Mouse (Mus musculus) ovary, adult 18-20 months (tissue): ENCODE data around the gene Adgre5.
A peak's percentile ranks its signal among the peaks of the same experiment; 100 is the strongest.

Experiments
- DNase-seq: peaks from one replicate; pipeline ENCODE4 v3.0.0; 2022; ENCODE audit warnings: low spot score, mixed read lengths

Adgre5 gene

DNA sequence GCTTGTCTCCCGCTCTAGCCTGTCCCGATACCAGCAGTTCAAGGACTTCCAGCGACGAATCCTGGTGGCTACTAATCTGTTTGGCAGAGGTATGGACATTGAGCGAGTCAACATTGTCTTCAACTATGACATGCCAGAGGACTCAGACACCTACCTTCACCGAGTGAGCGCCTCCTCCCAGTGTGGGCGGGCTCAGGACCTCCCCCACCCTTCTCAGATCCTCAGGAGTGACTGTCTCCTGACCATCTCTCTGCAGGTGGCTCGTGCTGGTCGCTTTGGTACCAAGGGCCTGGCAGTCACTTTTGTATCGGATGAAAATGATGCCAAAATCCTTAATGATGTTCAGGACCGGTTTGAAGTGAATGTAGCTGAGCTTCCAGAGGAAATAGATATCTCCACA lies 18.5 kb downstream of the Adgre5 start:
- DNase-seq, result no peak

DNA sequence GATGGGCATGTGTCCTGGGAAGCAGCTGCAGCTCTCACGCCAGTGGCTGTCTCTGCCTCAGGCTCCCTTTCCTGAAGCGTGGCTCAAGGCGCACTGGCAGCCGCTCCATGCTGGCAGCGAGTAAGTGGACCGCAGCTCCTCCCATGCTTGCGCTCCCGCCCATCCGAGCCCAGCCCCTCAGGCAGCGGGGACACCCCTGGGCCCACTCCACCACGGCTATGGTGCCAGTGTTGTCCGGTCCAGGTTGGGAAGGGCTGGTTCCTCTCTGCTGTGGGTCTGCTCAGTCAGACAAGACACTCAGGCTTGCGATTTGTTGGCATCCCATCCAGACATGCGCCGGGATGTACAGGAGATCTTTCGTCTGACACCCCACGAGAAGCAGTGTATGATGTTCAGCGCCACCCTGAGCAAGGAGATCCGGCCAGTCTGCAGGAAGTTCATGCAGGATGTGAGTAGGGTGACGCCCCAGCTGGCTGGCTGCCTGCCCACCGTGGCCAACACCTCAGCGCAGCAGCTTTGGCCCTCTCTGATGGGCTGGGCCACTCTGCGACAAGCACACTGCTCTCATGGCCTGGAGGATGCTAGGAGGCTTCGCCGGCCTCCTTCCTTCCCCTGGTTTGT lies 19.6 kb downstream of the Adgre5 start:
- DNase-seq, result no peak

DNA sequence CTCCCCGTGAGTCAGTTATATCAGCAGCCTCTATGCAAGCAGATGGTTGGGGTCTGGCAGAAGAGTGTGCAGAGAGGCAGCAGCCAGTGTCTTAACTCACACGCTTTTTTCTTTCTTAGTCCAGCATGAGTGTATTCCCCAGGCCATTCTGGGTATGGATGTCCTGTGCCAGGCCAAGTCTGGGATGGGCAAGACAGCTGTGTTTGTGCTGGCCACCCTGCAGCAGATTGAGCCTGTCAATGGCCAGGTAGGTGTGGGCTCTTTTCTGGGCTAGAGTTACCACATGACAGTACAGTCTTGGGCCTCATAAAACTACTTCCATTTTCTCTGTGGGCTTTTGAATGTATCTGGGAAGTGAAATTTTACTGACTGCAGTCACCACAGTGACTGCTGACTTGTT lies 21.4 kb downstream of the Adgre5 start:
- DNase-seq, result no peak

DNA sequence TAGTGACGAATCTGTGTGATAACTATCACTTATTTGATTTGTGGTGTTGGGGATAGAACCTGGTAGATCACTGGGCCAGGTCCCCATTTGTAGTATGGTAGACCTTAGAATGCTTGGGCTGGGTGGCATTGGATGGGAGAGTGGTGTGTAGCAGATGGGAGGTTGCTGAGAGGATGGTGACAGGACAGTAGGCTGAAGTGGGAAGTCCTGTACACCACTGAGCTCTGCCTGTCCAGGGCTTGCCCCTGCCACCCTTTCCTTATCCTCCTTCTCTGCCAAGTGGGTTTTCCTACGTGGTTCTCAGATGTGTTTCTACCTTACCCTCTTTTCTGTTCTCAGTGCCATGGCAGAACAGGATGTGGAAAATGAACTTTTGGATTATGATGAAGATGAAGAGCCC lies 22.1 kb downstream of the Adgre5 start:
- DNase-seq, result no peak

DNA sequence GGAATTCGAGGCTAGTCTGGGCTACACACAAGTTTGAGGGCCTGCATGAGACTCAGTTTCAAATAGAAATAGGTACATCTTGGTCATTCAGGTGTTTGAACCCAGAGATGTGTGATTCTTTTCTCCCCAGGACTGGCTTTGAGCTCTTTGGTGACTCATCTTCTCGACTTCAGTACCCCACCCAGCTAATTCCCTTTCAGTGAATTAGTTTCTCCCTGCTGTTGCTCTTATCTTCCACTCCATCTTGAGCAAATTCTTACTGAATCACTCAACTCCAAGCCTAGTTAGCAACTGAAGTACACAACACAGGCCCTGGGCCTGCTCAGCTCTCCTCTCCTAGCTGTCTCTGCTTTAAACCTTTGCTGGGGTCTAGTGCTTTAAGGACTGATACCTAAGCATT lies 24.6 kb downstream of the Adgre5 start:
- no peak for DNase-seq

DNA sequence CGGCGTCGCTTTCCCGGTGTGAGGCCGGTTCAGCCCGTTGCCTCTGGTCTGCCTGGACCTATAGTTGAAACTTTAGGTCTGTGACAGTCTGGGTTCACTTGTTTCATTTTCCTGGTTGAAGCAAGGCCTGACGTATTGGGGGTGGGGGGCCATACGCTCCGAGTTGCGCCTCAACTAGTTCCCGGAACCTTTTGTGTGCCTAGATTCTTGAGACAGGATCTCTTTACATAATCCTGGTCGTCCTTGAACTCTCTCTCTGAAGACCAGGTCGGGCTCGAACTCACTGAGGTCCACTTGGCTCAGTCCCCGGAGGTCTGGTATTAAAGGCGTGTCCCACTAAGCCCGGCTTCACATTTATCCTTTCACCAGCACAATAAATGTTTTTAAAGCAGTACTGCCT lies 25.4 kb downstream of the Adgre5 start:
- no peak for DNase-seq

DNA sequence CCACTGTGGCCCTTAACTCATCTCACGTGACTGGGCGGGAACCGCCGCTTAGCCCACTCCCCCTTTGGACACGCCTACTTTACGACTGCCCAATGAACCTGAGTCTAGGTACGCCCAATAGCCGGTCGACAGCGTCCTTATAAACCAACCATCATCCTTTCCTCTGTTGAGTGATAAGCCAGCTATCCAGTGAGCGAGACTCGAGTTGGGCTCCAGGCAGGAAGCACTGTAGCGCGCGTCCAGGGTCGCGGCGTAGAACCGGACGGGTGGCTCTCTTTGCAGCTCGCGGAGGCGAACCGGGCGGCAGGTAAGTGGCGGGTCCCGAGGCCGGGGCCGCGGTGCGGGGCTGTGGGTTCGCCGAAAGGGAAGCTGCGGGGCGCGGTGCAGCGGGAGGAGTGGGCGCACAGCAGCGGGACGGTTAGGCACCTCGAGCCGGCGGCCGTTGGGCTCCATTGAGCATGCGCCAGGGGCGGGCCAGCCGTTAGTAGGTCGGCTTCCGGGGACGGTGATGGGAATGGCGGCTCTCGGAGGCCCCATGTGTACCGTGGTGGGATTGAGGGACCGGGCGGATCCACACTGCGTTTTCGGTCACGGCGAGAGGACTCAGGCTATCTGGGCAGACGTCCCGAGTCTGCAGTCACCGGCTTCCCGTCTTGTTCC lies 26.0 kb downstream of the Adgre5 start, which contains the start of gene Ddx39:
Gene Ddx39 (plus strand): TSS at position 147 of the 660 bp plus-strand sequence.
- peak; percentile 96 for DNase-seq

DNA sequence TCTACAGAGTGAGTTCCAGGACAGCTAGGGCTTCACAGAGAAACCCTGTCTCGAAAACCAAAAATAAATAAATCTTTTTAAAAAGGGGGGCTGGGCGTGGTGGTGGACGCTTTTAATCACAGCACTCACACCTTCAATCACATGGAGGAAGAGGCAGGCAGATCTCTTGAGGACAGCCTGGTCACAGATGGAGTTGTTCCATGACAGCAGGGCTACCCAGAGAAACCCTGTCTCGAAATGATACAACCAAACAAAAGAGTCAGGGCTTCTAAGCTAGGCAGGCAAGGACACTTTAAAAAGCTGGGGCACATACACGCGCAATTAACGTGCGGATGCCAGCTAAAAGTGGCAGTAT lies 26.5 kb downstream of the Adgre5 start:
- DNase-seq, result no peak

DNA sequence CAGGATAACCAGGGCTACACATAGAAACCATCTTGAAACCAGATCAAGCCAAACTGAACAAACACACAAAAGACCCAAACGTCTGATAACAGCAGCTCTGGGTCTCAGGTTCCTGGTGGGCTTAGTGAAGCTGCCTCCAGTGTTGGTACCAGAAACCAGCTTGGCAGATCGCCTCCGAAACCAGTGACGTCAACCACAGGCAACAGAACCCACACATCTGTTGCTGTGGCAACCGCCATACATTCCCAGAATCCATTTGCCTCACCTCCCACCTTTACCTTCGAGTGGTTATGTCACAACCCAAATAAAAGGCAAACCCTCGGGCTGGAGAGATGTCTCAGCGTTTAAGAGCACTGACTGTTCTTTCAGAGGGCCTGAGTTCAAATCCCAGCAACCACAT lies 33.6 kb downstream of the Adgre5 start:
- DNase-seq, result no peak

DNA sequence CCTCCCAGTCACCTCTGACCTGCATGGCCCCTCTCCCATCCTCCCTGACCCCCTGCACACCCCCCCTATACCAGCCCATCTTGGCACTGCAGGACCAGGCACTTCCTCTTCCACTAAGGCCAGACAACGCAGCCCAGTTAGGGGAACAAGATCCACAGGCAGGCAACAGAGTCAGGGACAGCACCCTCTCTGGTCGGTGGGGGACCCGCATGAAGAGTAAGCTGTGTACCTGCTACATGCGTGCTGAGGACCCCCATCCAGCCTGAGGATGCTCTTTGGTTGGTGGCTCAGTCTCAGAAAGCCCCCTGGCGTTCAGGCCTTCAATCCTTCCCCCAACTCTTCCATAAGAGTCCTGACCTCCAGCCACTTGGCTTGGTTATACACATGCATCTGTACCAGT lies 34.7 kb downstream of the Adgre5 start:
- DNase-seq, result no peak

DNA sequence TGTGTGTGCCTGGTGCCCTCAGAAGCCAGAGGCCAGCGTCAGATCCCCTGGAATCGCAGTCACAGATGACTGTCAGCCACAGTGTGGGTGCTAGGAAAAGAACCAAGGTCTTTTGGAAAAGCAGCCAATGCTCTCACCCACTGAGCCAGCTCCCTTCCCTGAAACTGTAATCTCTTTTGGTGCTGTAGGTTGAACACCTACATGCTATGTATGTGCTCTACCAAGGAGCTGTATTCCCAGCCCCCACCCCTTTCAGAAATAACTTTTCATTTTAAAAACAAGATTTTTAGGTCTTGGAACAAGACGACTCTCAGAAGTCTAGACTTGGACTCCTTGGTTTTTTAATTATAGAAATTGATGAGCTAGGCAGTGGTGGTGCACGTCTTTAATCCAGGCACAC lies 37.7 kb downstream of the Adgre5 start:
- DNase-seq, result no peak

DNA sequence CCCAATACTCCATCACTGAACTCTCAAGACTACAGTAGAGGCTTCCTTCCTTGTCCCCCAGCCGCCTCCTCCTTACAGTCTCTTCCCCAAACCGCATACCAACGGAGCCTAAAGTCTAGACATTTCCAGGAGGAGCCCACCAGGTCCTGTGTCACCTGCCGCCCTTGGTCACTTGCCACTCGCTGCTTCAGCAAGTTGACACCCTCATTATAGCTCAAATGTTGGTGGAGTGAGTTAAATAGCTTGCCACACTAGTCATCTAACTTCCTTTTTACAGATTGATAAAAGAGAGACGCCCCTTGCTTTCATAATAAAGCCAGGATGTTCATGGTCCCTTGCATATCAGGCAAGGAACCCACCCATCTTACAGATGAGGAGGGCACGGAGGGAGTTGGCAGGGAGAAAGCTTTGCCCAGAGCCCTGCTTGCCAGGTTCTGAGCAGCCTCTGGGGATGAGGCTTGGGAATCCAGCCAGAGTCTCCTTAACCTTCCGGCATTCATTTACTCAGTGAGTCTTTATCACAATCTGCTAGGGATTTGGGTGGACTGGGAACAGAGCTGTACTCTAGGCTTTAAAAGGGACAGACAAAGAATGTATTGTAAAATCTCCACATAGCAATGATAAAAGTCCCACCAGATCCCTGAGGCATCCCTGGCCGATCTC lies 40.6 kb downstream of the Adgre5 start:
- no peak for DNase-seq

DNA sequence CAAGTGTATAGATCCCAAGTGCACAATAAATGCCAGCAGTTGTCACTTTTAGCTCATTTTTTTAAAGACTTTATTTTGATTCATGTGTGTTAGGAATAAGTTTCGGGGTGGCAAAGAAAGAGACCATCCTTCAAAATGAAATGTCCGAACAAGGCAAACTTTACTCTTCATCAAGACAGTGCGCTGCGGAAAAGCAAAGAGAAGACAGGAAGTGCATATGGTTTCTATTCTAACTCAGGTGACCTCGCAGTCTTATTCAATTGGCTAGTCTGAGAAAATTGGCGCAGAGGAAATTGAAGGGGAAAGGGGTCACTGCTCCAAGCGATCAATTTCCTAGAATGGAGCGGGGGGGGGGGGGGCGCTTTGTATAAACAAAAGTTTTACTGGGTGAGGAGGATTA lies 41.6 kb downstream of the Adgre5 start:
- no peak for DNase-seq

DNA sequence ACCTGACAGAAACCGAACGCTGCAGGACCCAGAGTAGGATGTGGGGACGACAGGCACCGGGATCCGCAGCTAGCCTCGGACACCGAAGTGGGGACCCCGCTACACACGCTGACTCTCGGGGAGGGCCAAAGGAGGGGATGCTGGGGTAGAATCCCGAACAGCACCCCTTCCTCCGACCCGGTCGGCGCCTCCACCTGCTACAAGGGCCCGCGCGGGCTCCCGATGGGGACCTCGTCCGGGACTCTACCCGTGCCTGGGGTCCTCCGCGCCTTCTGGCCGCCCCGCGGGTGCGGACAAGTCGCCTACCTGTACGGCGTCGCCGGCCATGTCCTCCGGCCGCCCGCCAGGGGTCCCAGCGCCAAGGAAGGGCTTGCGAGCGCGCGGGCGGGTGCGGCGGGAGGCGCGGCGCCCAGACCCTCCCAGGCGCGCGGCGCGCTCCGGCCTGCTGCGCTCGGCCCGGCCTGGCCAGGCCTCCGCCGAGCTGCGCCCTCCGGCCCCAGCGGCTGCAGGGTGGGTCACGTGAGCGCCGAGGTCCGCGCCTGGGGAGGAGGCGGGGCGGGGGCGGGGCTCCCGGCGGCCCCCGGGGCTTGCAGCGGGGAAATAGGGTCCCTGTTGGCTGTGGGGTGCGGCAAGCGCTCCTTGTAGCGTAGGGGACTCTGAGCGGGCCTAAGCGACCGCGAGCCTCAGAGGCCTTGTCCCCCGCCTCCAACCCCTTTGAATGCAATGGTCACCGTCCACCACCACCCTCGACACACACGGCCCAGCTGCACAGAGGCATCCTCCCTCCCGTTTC lies 42.3 kb downstream of the Adgre5 start, which contains the start of gene Pkn1:
Gene Pkn1 (minus strand): TSS at position 519 of the 793 bp plus-strand sequence.
- peak; percentile 79 for DNase-seq

DNA sequence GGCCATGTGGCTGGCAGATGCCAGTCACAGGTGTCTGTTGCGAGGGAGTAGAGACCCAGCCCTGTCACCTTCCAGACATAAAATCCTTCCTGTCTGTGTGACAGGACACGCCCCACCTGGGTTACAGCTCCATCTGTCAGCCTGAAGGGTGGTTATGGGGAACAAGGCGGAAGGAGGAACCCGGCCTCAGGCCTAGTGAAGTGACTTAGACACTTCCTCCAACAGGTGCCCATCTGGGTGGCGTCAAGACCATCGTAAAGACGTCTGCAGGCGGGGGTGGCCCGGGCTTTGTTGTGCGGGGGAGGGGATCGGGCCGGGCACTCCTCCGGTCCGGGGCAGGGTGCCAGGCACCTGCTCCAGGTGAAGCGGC lies 42.9 kb downstream of the Adgre5 start:
- DNase-seq, result no peak

DNA sequence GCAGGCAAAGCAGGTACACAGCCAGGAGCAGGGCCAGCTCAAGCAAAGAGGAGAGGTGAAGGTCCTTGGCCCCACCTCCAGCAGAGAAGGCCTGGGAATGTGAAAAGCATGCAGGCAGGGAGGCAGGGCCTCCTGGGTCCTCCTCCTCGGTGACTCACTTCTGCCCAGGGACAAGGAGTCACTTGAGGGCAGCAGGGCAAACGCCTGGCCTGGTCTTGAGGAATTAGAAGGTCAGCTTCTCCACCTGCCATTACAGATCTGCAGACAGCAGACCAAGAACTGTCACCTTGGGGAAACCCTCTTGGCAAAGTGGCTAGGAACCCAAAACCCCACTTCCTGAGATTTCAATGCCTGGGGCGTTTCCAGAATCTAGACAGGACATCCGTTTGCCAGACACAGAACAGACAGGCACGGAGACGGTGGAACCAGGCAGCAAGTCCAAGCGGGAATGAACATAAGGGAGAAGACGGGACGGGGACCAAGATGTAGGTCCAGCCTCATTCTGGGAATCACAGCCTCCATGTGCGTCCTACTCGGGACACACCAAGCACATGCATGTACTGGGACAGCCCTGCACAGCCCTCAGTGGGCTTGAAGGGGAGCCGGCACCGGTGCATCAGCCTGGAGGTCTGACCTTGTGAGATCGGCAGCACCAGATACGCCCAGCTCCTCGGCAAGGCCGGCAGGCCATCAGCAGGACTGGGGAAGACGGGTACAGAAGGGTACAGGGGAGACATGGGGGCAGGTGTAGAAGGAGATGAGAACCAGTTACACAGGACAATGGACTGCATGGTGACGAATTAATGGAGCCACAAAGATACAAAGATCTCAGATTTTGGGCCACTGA lies 43.5 kb downstream of the Adgre5 start:
- peak; percentile 47 for DNase-seq

DNA sequence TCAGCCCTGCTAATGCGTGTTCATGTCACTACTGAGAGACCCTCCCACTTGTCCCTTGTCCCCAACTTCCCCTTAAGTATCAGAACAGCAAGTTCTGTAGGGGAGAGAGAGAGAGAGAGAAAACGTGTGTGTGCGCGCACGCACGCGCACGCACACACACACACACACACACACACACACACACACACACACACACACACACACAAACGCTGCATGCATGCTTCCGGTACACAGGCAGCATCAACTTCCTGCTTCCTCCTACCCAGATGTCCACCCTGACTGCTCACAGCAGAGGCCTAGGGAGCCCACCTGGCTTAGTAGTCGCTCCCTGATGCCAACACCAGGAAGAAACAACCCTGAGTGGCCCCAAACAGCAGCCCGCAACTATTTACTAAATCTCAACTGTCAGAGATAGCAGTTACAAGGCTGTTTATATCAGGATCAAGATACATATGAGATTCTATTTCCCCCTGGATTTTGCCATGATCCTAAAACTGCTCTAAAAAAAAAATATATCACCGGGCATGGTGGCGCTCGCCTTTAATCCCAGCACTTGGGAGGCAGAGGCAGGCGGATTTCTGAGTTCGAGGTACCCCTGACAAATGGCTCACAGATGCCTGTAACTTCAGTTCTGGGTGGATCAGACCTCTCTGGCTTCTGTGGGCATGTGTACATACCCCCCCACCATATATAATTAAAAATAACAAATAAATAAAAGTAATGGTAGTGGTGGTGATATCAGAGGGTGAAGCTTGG lies 45.6 kb downstream of the Adgre5 start:
- DNase-seq, result no peak

DNA sequence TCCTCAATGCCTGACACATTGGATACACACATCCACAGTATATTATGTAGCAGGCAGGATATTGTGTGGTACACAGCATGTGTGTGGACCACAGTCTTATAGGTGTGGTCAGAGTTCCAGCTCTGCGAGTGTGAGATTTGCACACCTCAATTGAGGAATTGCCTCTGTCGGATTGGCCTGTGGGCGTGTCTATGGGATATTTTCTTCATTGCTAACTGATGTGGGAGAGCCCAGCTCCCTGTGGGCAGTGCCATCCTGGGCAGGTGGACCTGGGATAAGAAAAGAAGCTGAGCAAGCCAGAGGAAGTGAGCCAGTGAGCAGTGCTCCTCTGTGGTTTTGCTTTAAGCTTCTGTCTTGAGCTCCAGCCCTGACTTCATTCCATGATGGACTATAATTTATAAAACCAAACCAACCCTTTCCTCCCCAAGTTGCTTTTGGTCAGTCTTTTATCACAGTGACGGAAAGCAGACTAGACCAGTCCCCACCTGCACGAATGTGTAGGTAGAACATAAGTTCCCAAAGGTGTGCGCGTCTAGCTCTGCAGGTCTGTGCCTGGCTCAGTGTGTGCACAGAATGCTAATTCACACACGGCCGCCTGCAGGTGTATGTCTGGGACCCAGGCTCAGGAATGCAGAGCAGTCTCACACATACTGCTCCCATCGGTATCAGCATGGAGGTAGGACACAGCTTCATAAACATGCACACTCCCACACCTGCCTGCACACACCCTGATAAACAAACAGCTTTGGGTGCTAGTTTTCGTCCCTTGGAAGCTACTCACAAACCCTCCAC lies 46.6 kb downstream of the Adgre5 start:
- DNase-seq, result no peak

DNA sequence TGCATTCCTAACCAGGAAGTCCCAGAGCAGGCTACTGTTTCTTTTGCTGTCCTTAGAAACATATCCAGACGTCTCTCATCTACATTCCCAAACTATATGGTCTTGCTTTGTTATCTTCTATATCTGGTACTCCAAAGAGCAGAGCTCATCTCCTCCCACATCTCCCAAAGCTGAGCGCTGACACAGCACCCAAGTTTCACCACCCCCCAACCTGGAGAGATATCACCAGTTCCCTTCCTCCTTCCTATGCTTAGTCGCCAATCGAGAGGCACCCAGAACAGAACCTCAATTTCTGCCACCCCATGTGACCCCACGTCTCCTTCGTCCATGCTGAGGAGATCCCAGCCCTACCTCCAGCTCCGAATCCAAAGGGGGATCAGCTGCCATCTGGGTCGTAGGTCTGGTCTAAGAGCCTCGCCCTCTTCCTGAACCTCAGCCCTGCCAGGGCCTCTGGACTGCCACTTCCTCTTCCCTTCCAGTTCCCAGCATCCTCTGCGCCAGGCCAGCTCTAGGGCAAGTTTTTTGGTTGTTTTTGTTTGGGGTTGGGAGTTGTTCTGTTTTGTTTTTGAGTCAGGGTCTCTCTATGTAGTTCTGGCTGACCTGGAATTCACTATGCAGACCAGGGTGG lies 47.4 kb downstream of the Adgre5 start:
- DNase-seq, result no peak

DNA sequence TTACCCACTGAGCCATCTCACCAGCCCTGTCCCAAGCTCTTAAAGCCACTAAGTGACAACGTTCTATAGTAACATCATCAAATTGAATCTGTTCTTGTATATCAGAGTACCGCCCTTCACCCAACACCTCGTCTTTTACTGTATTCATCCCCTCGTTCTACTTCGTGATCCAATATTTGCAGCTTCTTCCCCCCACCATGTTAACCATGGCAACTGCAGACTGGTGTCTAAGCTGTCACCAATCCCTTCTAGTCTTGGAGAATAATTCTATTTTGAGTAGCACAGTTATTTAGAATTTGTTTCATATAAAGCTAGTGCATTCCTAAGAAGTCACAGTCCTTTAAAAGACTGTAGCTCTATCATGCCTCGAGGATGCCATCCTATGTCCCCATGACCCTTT lies 51.9 kb downstream of the Adgre5 start:
- DNase-seq, result no peak
